Mouse (Mus musculus) forebrain, embryonic 14.5 days (tissue): ENCODE results near the gene Amy2a3. TPM values are rescaled to one million over a fixed set of nuclear protein-coding genes. Genes with fewer than 3 reads are reported as not detected.
"Not testable (repeated sequence)": the region's sequence is repeated elsewhere in the genome, so short reads cannot be mapped to it uniquely, and the experiment has no call there.

ENCODE experiments used
- ATAC-seq: fragments of 200-750 bp; cut with Nextera tagmentation; 2 replicates; pipeline ENCODE4 v1.8.0; 2017; ENCODE audit warnings: mild to moderate bottlenecking, moderate library complexity
- DNase-seq: peaks from one replicate; pipeline ENCODE4 v3.0.0-alpha.2; 2015; ENCODE audit warnings: low spot score
- H3K27ac ChIP-seq: fragments of 300-500 bp; sonication (generic); 2 replicates; pipeline ENCODE4 v1.5.1; 2014; ENCODE audit warnings: low read depth, mild to moderate bottlenecking, control low read depth, low read length, moderate library complexity
- H3K27me3 ChIP-seq: fragments of 300-500 bp; sonication (generic); replicated peaks from 2 replicates; pipeline ENCODE4 v1.6.1; 2014; ENCODE audit warnings: low read length, control low read depth, mixed read lengths; ENCODE audit not compliant: control insufficient read depth, insufficient read depth
- H3K36me3 ChIP-seq: fragments of 300-500 bp; sonication (generic); 2 replicates; pipeline ENCODE4 v1.6.1; 2014; ENCODE audit warnings: low read length, control low read depth; ENCODE audit not compliant: control insufficient read depth, insufficient read depth
- H3K4me1 ChIP-seq: fragments of 300-500 bp; sonication (generic); 2 replicates; pipeline ENCODE4 v1.6.1; 2014; ENCODE audit warnings: antibody characterized with exemption, low read length, control low read depth; ENCODE audit not compliant: control insufficient read depth, insufficient read depth
- H3K4me2 ChIP-seq: fragments of 300-500 bp; sonication (generic); 2 replicates; pipeline ENCODE4 v1.6.1; 2014; ENCODE audit warnings: mild to moderate bottlenecking, control low read depth, low read length
- H3K4me3 ChIP-seq: fragments of 300-500 bp; sonication (generic); 2 replicates; pipeline ENCODE4 v1.5.1; 2014; ENCODE audit warnings: low read depth, low read length, control low read depth
- H3K9ac ChIP-seq: fragments of 300-500 bp; sonication (generic); 2 replicates; pipeline ENCODE4 v1.6.1; 2014; ENCODE audit warnings: mild to moderate bottlenecking, low read length, control low read depth, moderate library complexity
- H3K9me3 ChIP-seq: fragments of 300-500 bp; sonication (generic); replicated peaks from 2 replicates; pipeline ENCODE4 v1.6.1; 2016; ENCODE audit warnings: low read length, control low read depth, mixed read lengths; ENCODE audit not compliant: control insufficient read depth
- WGBS: fragments of 180-500 bp; shearing (Covaris S2); extraction: QIAGEN DNeasy Blood & Tissue Kit; methylation state at CpG from one replicate; pipeline ENCODE4 v1.1.7; 2014; 5-methylcytosine and 5-hydroxymethylcytosine counted together
- polyA plus RNA-seq: library from polyadenylated mRNA; unstranded; fragments of >200 nt; fragmentation: Nextera tagmentation; extraction: Ambion mirVana; gene quantifications from 2 replicates; pipeline ENCODE4 v1.2.1, GENCODE M21; 2014

Amy2a3 gene
- not detected in 2 replicates for polyA plus RNA-seq

DNA sequence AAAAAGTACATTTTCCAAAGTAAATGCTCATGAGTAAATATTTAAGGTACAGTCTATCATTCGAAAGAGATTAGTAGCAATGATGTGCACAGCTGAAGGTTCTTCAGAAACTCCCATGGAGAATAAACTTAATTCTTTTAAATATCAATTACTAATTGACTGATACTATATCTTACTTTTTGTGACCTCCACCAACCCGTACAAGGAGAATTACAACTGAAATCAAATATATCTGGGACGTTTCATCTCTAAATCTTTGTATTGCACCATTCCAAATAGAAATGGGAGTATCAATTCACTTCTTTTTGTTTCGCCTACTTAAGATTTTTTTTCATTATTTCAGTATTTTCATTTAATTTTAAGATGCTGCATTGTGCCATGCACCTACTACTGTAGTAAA, at the start of gene Amy2a3:
Amy2a3 (minus strand) TSS at position 101 of the 400 bp plus-strand sequence.
- H3K4me1 ChIP-seq, H3K9ac ChIP-seq, H3K9me3 ChIP-seq, H3K4me2 ChIP-seq, ATAC-seq, H3K4me3 ChIP-seq, H3K27ac ChIP-seq, DNase-seq, H3K27me3 ChIP-seq, H3K36me3 ChIP-seq: not testable (repeated sequence)
- no CpG with 5 or more reads among the region's 4 CpGs for WGBS

- no CpG with 5 or more reads among the region's 4 CpGs for whole genome bisulfite sequencing
- H3K4me3 ChIP-seq, H3K4me2 ChIP-seq, H3K9ac ChIP-seq, H3K27ac ChIP-seq, H3K27me3 ChIP-seq, H3K9me3 ChIP-seq, ATAC-seq, H3K4me1 ChIP-seq, DNase-seq, H3K36me3 ChIP-seq: not testable (repeated sequence)
Measured at GRCm38 (mm10) chr3:113356558-113356957, 32.7 kb upstream of the Amy2a3 start, which contains the start of gene Amy2a2. Gene Amy2a2, minus strand, starts transcription at chr3:113356658.

DNA sequence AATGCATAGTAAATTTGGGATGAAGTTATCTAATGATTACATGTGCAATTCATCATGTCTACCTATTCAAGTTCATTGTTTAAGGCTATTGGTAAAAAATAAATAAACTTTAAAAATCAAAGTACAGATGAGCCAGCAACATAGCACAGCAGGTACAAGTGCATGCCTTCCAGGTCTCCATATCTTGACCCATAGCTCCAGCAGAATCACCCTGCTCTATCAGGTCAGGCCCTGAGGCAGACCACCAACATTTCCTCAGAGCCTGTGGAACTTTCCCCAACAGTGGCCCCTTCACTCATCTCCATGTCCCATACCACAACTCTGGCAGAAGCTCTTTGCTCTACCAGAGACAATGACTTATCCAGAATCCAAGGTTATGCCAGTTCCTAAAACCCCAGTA, 21.6 kb upstream of the Amy2a3 start:
- not testable (repeated sequence) for H3K27me3 ChIP-seq, H3K27ac ChIP-seq, H3K9me3 ChIP-seq, H3K4me3 ChIP-seq, H3K36me3 ChIP-seq, H3K4me2 ChIP-seq, H3K9ac ChIP-seq, ATAC-seq, DNase-seq, H3K4me1 ChIP-seq

- not testable (repeated sequence) for H3K9ac ChIP-seq, H3K36me3 ChIP-seq, ATAC-seq, H3K27me3 ChIP-seq, H3K4me2 ChIP-seq, H3K9me3 ChIP-seq, DNase-seq, H3K4me3 ChIP-seq, H3K27ac ChIP-seq, H3K4me1 ChIP-seq
- no CpG with 5 or more reads among the region's 3 CpGs for WGBS
Measured at GRCm38 (mm10) chr3:113312937-113313336, 10.9 kb downstream of the Amy2a3 start.

DNA sequence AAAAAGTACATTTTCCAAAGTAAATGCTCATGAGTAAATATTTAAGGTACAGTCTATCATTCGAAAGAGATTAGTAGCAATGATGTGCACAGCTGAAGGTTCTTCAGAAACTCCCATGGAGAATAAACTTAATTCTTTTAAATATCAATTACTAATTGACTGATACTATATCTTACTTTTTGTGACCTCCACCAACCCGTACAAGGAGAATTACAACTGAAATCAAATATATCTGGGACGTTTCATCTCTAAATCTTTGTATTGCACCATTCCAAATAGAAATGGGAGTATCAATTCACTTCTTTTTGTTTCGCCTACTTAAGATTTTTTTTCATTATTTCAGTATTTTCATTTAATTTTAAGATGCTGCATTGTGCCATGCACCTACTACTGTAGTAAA, 32.5 kb downstream of the Amy2a3 start, which contains the start of gene Amy2a4:
Amy2a4 (minus strand) TSS at position 101 of the 400 bp plus-strand sequence.
- not testable (repeated sequence) for H3K4me1 ChIP-seq, H3K36me3 ChIP-seq, H3K27me3 ChIP-seq, H3K27ac ChIP-seq, DNase-seq, H3K9ac ChIP-seq, ATAC-seq, H3K4me2 ChIP-seq, H3K9me3 ChIP-seq, H3K4me3 ChIP-seq
- WGBS, result no CpG with 5 or more reads among the region's 4 CpGs

- not testable (repeated sequence) for H3K27ac ChIP-seq, H3K9me3 ChIP-seq, H3K4me2 ChIP-seq, DNase-seq, H3K4me3 ChIP-seq, H3K27me3 ChIP-seq, H3K36me3 ChIP-seq, ATAC-seq, H3K9ac ChIP-seq, H3K4me1 ChIP-seq
Measured at GRCm38 (mm10) chr3:113280285-113280684, 43.6 kb downstream of the Amy2a3 start.

DNA sequence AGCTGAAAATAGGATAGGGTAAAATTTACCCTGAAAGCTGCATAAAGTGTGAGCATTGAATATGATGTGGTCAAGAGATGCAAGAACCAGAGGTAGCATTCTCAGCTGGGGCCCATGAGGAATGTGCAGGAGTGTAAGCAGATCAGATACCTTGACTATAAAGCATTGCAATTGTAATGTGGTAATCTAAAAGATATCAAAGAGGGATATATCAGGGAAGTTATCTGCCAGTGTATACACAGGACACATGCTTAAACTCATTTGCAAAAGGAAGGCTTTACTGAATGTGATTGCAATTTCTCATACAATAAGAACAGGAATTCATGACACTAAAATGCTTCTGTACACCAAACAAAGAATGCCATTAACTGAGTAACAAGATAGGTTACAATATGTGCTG, 44.3 kb downstream of the Amy2a3 start:
- DNase-seq, H3K27me3 ChIP-seq, H3K27ac ChIP-seq, H3K36me3 ChIP-seq, H3K9me3 ChIP-seq, H3K4me3 ChIP-seq, H3K9ac ChIP-seq, H3K4me1 ChIP-seq, ATAC-seq, H3K4me2 ChIP-seq: not testable (repeated sequence)

Other genes starting within 250 kb of the Amy2a3 start
- not detected in 2 replicates for gene Amy2a5, start 65.2 kb downstream of the Amy2a3 start, polyA plus RNA-seq
- gene Amy2a4, start 32.6 kb downstream of the Amy2a3 start, polyA plus RNA-seq, result not detected in 2 replicates
- gene Amy2a2, start 32.6 kb upstream of the Amy2a3 start, polyA plus RNA-seq, result not detected in 2 replicates
- gene Amy2a1, start 208.4 kb upstream of the Amy2a3 start, polyA plus RNA-seq, result not detected in 2 replicates